Mouse (Mus musculus): ENCODE data around the gene Zfand4. TPM values are rescaled to one million over a fixed set of nuclear protein-coding genes. Genes with fewer than 3 reads are reported as not detected.
"Not testable (repeated sequence)": the region's sequence is repeated elsewhere in the genome, so short reads cannot be mapped to it uniquely, and the experiment has no call there.

Zfand4 gene
- total RNA-seq (2022) = 1 to 10 TPM; 2.3 to 5.8 (median 2.9) TPM

GRCm38 (mm10) chr6:116264018-116264651 lies at the start of gene Zfand4:
Gene Zfand4 (plus strand): TSS chr6:116264222.
- DNase-seq (ENCODE audit: low spot score) = peak; percentile 91

GRCm38 (mm10) chr6:116227767-116228166 lies 36.3 kb upstream of the Zfand4 start:
- peak; percentile 69 for DNase-seq (ENCODE audit: low spot score)

DNA sequence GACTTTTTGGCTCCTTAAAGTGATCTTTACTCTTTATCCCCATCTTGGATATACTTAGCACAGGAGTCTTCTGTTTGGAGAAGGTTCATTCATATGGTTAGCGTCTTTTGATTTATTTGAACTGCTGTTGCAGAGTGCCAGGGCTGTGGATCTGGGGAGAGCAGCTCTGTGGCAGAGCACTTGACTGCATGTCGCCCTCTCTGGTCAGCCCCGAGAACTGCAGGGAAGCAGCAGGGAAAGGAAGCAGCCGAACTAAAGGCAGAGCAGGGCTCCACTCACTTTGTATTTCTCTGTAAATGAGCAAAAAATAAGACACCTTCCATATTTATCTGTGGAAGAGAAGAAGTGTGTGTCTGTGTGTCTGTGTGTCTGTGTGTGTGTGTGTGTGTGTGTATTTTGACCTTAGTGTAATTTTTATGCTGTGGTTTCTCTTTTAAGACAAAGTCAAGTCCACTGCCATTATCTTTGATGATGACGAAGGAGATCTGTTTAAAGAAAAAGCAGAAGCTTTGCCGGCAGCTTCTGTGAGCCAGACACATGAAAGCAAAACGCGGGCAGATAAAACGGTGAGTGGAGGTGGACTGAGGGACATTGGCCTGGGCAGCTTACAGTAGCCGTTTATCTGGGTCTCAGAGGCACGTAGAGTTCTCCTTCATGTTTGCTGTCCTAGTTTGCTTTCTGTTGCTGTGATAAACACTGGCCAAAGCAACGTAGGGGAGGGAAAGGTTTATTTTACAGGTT lies 35.1 kb upstream of the Zfand4 start:
- DNase-seq (ENCODE audit: low spot score) = peak; percentile 70

GRCm38 (mm10) chr6:116234821-116235220 lies 29.2 kb upstream of the Zfand4 start:
- not testable (repeated sequence) for DNase-seq (ENCODE audit: low spot score)

- DNase-seq (ENCODE audit: low spot score) = peak; percentile 24
Measured at GRCm38 (mm10) chr6:116235336-116235735, 28.7 kb upstream of the Zfand4 start.

- no peak for DNase-seq (ENCODE audit: low spot score)
Measured at GRCm38 (mm10) chr6:116238083-116238482, 25.9 kb upstream of the Zfand4 start.

DNA sequence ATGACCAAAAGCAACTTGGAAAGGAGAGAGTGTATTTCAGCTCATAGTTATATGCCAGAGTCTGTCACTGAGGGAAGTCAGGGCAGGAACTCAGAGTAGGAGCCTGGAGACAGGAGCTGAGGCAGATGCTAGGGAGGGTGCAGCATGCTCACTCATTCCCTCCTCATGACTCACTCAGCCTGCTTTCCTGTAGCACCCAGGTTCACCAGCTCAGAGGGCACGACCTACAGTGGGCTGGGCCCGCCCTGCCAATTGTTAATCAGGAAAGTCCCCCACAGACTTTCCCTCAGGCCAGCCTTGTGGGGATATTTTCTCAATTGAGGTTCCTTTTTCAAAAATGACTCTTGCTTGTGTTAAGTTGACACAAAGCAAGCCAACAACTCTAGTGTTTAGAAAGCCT lies 23.7 kb upstream of the Zfand4 start:
- DNase-seq (ENCODE audit: low spot score) = no peak

GRCm38 (mm10) chr6:116259649-116260048 lies 4.4 kb upstream of the Zfand4 start:
- DNase-seq (ENCODE audit: low spot score) = no peak

- no peak for DNase-seq (ENCODE audit: low spot score)
Measured at GRCm38 (mm10) chr6:116260481-116260880, 3.5 kb upstream of the Zfand4 start.

DNA sequence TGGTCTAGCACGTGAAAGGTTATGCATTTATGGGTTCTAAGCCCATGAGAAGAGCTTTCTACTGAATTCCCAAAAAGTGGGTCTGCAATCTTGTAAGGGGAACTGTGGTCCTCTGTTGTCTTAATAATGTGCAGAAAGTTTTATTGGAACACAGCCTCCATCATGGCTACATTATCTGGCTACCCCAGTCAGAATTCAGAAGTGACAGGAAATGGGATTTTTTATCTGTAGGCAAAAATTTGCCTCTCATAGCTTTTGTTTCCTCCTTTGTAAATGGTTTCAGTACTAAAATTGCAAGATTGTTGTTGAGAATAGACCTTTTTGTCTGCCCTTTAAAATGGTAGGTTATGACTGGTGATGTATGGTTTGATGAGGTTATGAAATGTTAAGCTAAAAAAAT lies 1.2 kb upstream of the Zfand4 start:
- no peak for DNase-seq (ENCODE audit: low spot score)

DNA sequence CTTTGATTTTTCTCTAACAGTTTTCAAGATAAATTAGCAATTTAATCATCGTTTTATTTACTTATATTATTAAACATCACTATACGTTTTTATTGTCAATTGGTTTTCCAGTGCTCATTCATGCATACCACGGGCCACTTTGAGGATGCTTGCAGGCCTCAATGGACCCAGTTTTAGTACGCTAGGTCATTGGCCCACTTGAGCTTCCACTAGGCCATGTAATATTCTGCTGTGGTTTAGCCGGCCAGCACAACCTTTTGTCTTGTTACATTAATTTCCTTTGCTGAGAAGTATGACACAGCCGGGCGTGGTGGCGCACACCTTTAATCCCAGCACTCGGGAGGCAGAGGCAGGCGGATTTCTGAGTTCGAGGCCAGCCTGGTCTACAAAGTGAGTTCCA lies 814 bp downstream of the Zfand4 start:
- DNase-seq (ENCODE audit: low spot score) = no peak

DNA sequence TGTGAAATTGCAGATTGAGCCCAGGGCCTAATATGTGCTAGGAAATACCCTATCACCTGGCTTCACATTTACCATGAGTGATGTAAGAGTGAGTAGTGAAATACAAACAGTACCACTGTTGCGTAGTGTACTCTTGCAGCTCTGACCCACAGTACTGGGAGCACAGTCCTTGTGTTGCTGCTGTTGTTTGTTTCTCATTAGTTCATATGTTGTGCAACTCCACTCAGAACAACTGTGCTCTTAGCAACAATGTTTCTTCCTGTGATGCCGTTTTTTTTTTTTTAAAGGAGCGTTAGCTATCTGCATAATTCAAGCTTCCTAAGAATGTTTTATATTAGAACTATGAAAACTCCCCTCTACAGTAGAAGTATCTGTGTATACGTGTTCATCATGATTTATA lies 1.6 kb downstream of the Zfand4 start:
- no peak for DNase-seq (ENCODE audit: low spot score)

DNA sequence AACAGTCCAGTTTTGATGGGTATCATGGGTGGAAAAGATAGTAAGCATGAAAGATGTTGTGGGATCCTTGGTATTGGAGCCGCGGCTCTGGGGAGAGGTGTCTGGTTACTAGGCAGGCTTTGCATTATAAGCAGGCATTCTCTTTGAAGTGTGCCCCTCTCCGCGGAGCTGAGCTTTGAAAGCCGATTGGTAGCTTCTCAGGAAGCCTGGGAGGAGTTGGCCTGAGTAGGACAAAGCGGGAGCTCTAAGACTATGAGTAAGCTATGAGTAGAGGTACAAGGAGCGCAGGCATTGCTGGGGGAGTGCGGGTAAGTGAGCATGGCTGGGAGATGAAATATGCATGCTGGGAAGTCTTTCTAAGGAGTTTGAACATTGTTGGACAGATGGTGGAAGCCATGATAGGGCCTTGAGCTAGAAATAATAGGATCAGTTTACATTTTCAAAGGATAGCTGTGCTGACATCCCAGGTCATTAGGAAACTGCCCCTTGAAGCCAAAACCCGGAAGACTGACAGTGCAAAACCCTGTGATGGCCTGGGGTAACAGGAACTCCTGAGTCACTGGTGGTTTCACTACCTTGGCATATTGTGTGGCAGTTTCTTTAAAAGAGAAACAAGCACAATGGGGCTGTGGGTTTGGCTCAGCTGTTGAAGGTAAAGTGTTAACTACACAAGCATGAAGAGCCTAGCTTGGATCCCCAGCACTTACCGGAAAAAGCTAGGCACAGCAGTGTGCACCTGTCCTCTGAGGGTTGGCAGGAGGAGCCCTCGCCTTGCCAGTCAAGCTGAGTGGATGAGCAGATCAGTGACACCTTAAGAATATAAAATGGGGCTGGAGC lies 2.5 kb downstream of the Zfand4 start:
- DNase-seq (ENCODE audit: low spot score) = no peak

- no peak for DNase-seq (ENCODE audit: low spot score)
Measured at GRCm38 (mm10) chr6:116267110-116267423, 3.0 kb downstream of the Zfand4 start.

- DNase-seq (ENCODE audit: low spot score) = no peak
Measured at GRCm38 (mm10) chr6:116275695-116276094, 11.7 kb downstream of the Zfand4 start.

- DNase-seq (ENCODE audit: low spot score) = no peak
Measured at GRCm38 (mm10) chr6:116278679-116279317, 14.8 kb downstream of the Zfand4 start.

- no peak for DNase-seq (ENCODE audit: low spot score)
Measured at GRCm38 (mm10) chr6:116281014-116281413, 17.0 kb downstream of the Zfand4 start.

- no peak for DNase-seq (ENCODE audit: low spot score)
Measured at GRCm38 (mm10) chr6:116282546-116282945, 18.5 kb downstream of the Zfand4 start.

GRCm38 (mm10) chr6:116283280-116283679 lies 19.3 kb downstream of the Zfand4 start:
- DNase-seq (ENCODE audit: low spot score) = no peak

- DNase-seq (ENCODE audit: low spot score) = no peak
Measured at GRCm38 (mm10) chr6:116286321-116286720, 22.3 kb downstream of the Zfand4 start.

DNA sequence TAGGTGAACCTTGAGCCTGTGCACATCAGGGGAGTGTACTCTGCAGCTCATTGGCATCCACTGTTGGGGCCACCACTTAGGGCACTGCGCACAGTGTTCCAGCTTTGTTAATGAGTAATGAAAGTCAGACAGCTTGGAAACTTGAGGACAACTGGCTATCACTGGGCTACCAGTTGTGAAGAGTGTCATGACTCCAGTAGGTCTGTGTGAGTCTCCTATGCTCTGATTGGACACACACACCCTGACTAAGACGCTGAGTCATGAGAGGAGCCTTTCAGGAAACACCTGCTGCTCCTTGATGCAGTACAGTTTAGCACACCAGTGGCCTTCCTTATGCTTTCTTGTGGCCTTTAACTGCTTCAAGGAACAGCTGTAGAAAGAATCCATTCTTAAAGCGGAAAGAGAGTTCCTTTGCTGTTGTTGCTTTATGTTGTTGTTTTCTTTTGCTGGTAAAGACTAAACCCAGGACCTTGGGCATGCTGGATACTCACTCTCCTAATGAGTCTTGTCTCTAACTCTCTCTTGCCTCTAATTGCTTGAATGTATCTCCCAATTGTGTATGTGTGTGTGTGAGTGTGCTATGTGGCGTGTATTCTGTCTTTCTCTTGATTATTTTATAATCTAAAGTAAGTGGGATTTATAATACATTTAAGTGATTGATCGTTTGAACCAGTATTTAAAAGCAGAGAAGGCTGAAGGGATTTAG lies 23.0 kb downstream of the Zfand4 start:
- DNase-seq (ENCODE audit: low spot score) = no peak
